ENCODE assay signal across 37 mouse cellular contexts in genomic region chrX:139332583-139332982, GRCm38 (mm10). TPM values are rescaled to one million over a fixed set of nuclear protein-coding genes. Genes with fewer than 3 reads are reported as not detected.
"Had no signal": no experiment of that assay in that cellular context is flagged by ENCODE, and none has a peak within 500 bp of the region (broad histone marks: within the 10 kb centered on the region; RNA-seq: fewer than 3 reads in every experiment).

No protein-coding gene starts in this region.

- H3K9me3 ChIP-seq: heart, embryonic 10.5 days; heart, embryonic 12.5 days; hindbrain, embryonic 10.5 days; hindbrain, embryonic 12.5 days; intestine, embryonic 15.5 days; limb, embryonic 10.5 days; limb, embryonic 12.5 days; liver, embryonic 13.5 days had no signal

- H3K27me3 ChIP-seq: heart, embryonic 12.5 days; hindbrain, embryonic 12.5 days; intestine, embryonic 15.5 days; limb, embryonic 12.5 days; liver, embryonic 13.5 days had no signal

- H3K36me3 ChIP-seq: heart, embryonic 10.5 days; heart, embryonic 12.5 days; hindbrain, embryonic 10.5 days; hindbrain, embryonic 12.5 days; intestine, embryonic 15.5 days; limb, embryonic 10.5 days; limb, embryonic 12.5 days; liver, embryonic 13.5 days had no signal

- H3K4me3 ChIP-seq: gastrocnemius, adult 2 months; heart, embryonic 10.5 days; heart, embryonic 12.5 days; hindbrain, embryonic 10.5 days; hindbrain, embryonic 12.5 days; intestine, embryonic 15.5 days; layer of hippocampus, adult 2 months; left cerebral cortex, adult 2 months; limb, embryonic 10.5 days; limb, embryonic 12.5 days; liver, embryonic 13.5 days had no signal

- DNase-seq: gastrocnemius, adult 2 months; gastrocnemius, postnatal 10 days; gastrocnemius, postnatal 25 days; heart, adult 18-20 months; heart, postnatal 10 days; heart, postnatal 4 days; kidney, adult 18-20 months; kidney, adult 8-10 months; kidney, postnatal 10 days; kidney, postnatal 25 days; kidney, postnatal 4 days; liver; liver, embryonic 13.5 days had no signal

- H3K9ac ChIP-seq: heart, embryonic 12.5 days; hindbrain, embryonic 12.5 days; hindbrain, embryonic 14.5 days; intestine, embryonic 15.5 days; limb, embryonic 12.5 days; liver, embryonic 13.5 days had no signal

- H3K4me1 ChIP-seq: heart, embryonic 10.5 days; heart, embryonic 12.5 days; hindbrain, embryonic 10.5 days; hindbrain, embryonic 12.5 days; intestine, embryonic 15.5 days; limb, embryonic 12.5 days; liver, embryonic 13.5 days had no signal

- H3K27ac ChIP-seq: gastrocnemius, adult 2 months; heart, embryonic 10.5 days; hindbrain, embryonic 10.5 days; hindbrain, embryonic 12.5 days; hindbrain, embryonic 14.5 days; intestine, embryonic 15.5 days; layer of hippocampus, adult 2 months; left cerebral cortex, adult 2 months; limb, embryonic 10.5 days; limb, embryonic 12.5 days; liver, embryonic 13.5 days had no signal

RNA-seq across cellular contexts. Expression of gene Trap1a, which starts 0.9 kb away (rescaled TPM):
- total RNA-seq: gastrocnemius, adult 2 months; gastrocnemius, postnatal 10 days; gastrocnemius, postnatal 25 days; gastrocnemius, postnatal 4 days; granulocyte monocyte progenitor cell, adult 5-6 weeks; heart, adult 18-20 months; heart, adult 8-10 months; heart, postnatal 10 days; heart, postnatal 25 days; heart, postnatal 4 days; layer of hippocampus, adult 2 months; layer of hippocampus, postnatal 10 days; layer of hippocampus, postnatal 25 days; left cerebral cortex, adult 2 months; left cerebral cortex, postnatal 14 days; left cerebral cortex, postnatal 36 days had no signal
- polyA plus RNA-seq: heart, embryonic 16.5 days; hindbrain, embryonic 12.5 days; hindbrain, embryonic 14.5 days; hindbrain, embryonic 16.5 days; inflammation-experienced regulatory T-cells, adult 6 months; intestine, embryonic 15.5 days; intestine, postnatal 0 days; kidney, embryonic 14.5 days; kidney, embryonic 16.5 days; limb, embryonic 10.5 days; limb, embryonic 12.5 days had no signal
